Mouse (Mus musculus) myocyte (in vitro differentiated cells): Measurements from ENCODE around the gene Frmd4a. TPM values are rescaled to one million over a fixed set of nuclear protein-coding genes. Genes with fewer than 3 reads are reported as not detected.
A peak's percentile ranks its signal among the peaks of the same experiment; 100 is the strongest.

Source experiments
- H3K27me3 ChIP-seq: one replicate; pipeline ENCODE4 v1.6.1; 2011; ENCODE audit not compliant: control insufficient read depth, insufficient read depth, insufficient read length
- H3K36me3 ChIP-seq: one replicate; pipeline ENCODE4 v1.6.1; 2011; ENCODE audit not compliant: control insufficient read depth, insufficient read depth
- H3K4me2 ChIP-seq: one replicate; pipeline ENCODE4 v1.6.1; 2011; ENCODE audit warnings: low read depth, control low read depth
- H3K4me3 ChIP-seq: one replicate; pipeline ENCODE4 v1.5.1; 2011; ENCODE audit warnings: mild to moderate bottlenecking, control low read depth, moderate library complexity
- H3K79me2 ChIP-seq: one replicate; pipeline ENCODE4 v1.6.1; 2011; ENCODE audit not compliant: control insufficient read depth, insufficient read depth
- H3ac ChIP-seq: one replicate; pipeline ENCODE4 v1.6.1; 2011; ENCODE audit not compliant: control insufficient read depth, insufficient read length
- CEBPB ChIP-seq: IDR thresholded peaks from 2 replicates; pipeline ENCODE4 v1.6.1; 2011; ENCODE audit warnings: mild to moderate bottlenecking, moderate library complexity; ENCODE audit not compliant: poor library complexity, insufficient read depth, severe bottlenecking
- E2F4 ChIP-seq: IDR thresholded peaks from one replicate; pipeline ENCODE4 v1.6.1; 2011; ENCODE audit warnings: mild to moderate bottlenecking, control low read depth, moderate library complexity; ENCODE audit not compliant: insufficient read depth
- MAX ChIP-seq: IDR thresholded peaks from one replicate; pipeline ENCODE4 v1.6.1; 2011; ENCODE audit warnings: low read depth, mild to moderate bottlenecking, control low read depth
- MYOD1 ChIP-seq, 3 experiments: IDR thresholded peaks; one replicate each; pipeline ENCODE4 v1.6.1; 2011; ENCODE audit warnings: control low read depth in 2 of 3, low read depth in 2 of 3, mild to moderate bottlenecking in 2 of 3, moderate library complexity in 1 of 3; ENCODE audit not compliant: insufficient read length in 2 of 3, control insufficient read depth in 1 of 3
- MYOG ChIP-seq, 3 experiments: IDR thresholded peaks; one replicate each; pipeline ENCODE4 v1.6.1; 2011; ENCODE audit warnings: control low read depth in 2 of 3, low read depth in 2 of 3, mild to moderate bottlenecking in 2 of 3; ENCODE audit not compliant: insufficient read length in 2 of 3, control insufficient read depth in 1 of 3, insufficient read depth in 1 of 3
- POLR2A ChIP-seq: IDR thresholded peaks from one replicate; pipeline ENCODE4 v1.6.1; 2011; ENCODE audit warnings: low read depth, mild to moderate bottlenecking, control low read depth, moderate library complexity; ENCODE audit not compliant: insufficient read length
- POLR2AphosphoS2 ChIP-seq: IDR thresholded peaks from one replicate; pipeline ENCODE4 v1.6.1; 2011; ENCODE audit warnings: low read depth, control low read depth; ENCODE audit not compliant: insufficient read length
- REST ChIP-seq: IDR thresholded peaks from one replicate; pipeline ENCODE4 v1.6.1; 2011; ENCODE audit warnings: mild to moderate bottlenecking, control low read depth, moderate library complexity; ENCODE audit not compliant: insufficient read depth, insufficient read length
- SRF ChIP-seq: IDR thresholded peaks from one replicate; pipeline ENCODE4 v1.6.1; 2011; ENCODE audit warnings: low read depth; ENCODE audit not compliant: control insufficient read depth, insufficient read length
- TCF12 ChIP-seq: IDR thresholded peaks from one replicate; pipeline ENCODE4 v1.6.1; 2011; ENCODE audit warnings: mild to moderate bottlenecking, control low read depth; ENCODE audit not compliant: poor library complexity, insufficient read depth, severe bottlenecking
- TCF3 ChIP-seq: IDR thresholded peaks from one replicate; pipeline ENCODE4 v1.6.1; 2011; ENCODE audit warnings: low read depth, control low read depth; ENCODE audit not compliant: insufficient read length
- USF1 ChIP-seq: IDR thresholded peaks from one replicate; pipeline ENCODE4 v1.6.1; 2011; ENCODE audit warnings: low read depth, mild to moderate bottlenecking, control low read depth, moderate library complexity
- polyA plus RNA-seq: library from polyadenylated mRNA; unstranded; fragments of >200 nt; fragmentation: generic; extraction: Trizol; gene quantifications from one replicate; pipeline ENCODE4 v1.2.1, GENCODE M21; 2012; ENCODE audit warnings: missing spikeins

The Frmd4a gene
- polyA plus RNA-seq, 1 experiment, result 24.7 TPM

DNA sequence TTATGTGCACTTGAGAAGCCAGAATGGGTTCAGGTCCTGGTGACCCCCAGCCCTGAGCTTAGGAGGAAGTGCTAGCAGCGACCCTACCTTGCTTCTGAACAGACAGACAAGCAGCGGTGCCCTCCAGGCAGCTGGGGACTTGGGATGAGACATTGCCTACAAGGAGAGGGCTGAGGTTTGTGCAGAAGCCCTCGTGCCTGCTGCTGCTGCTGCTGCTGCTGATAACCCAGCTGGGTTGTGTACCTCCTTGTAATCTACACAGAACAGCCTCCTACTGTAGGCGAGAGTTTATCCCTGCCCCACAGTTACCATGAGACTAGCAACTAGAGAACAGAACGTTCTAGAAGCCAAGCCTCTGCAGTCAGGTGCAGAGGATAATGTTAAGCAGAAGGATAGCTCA, 543.7 kb downstream of the Frmd4a start:
- peak overlapping the region; percentile 42 for H3K4me3 ChIP-seq
- peak overlapping the region; percentile 89 for H3K4me2 ChIP-seq
- peaks cover 13% of the 10 kb centered on the region for H3K36me3 ChIP-seq
- peak overlapping the region; percentile 39 for H3ac ChIP-seq
- TF ChIP-seq POLR2AphosphoS2 (peak; percentile 49), TCF3 (no peak), USF1 (no peak), MYOG (IDR thresholded peaks at IDR 0.05; ENCODE audit: control insufficient read depth in 1 of 3, insufficient read depth in 1 of 3, insufficient read length in 2 of 3, low read depth in 2 of 3) (no peak), POLR2A (no peak), SRF (no peak), MYOD1 (IDR thresholded peaks at IDR 0.05; ENCODE audit: control insufficient read depth in 1 of 3, insufficient read length in 2 of 3, low read depth in 2 of 3) (no peak), MAX (no peak)
- H3K27me3 ChIP-seq, result no peaks in the 10 kb centered on the region
- peaks cover 71% of the 10 kb centered on the region for H3K79me2 ChIP-seq

GRCm38 (mm10) chr2:4562373-4562772, 544.9 kb downstream of the Frmd4a start:
- Histone ChIP-seq H3K4me3 (peak overlapping the region; percentile 42), H3ac (no peak overlapping the region), H3K36me3 (peaks cover 13% of the 10 kb centered on the region), H3K79me2 (peaks cover 71% of the 10 kb centered on the region), H3K4me2 (peak overlapping the region; percentile 89), H3K27me3 (no peaks in the 10 kb centered on the region)
- TF ChIP-seq MYOD1 (IDR thresholded peaks at IDR 0.05; ENCODE audit: control insufficient read depth in 1 of 3, insufficient read length in 2 of 3, low read depth in 2 of 3) (no peak), TCF12 (no peak), MYOG (IDR thresholded peaks at IDR 0.05; ENCODE audit: control insufficient read depth in 1 of 3, insufficient read depth in 1 of 3, insufficient read length in 2 of 3, low read depth in 2 of 3) (no peak), REST (no peak), E2F4 (no peak), USF1 (no peak), MAX (no peak), CEBPB (no peak), TCF3 (no peak), SRF (no peak), POLR2A (no peak), POLR2AphosphoS2 (no peak)

- Histone ChIP-seq H3ac (no peak overlapping the region), H3K79me2 (peaks cover 70% of the 10 kb centered on the region), H3K4me2 (peak overlapping the region; percentile 89), H3K4me3 (peak overlapping the region; percentile 42), H3K36me3 (peaks cover 13% of the 10 kb centered on the region), H3K27me3 (no peaks in the 10 kb centered on the region)
- TF ChIP-seq E2F4 (no peak), USF1 (no peak), TCF3 (no peak), MYOG (IDR thresholded peaks at IDR 0.05; ENCODE audit: control insufficient read depth in 1 of 3, insufficient read depth in 1 of 3, insufficient read length in 2 of 3, low read depth in 2 of 3) (no peak), SRF (no peak), MAX (no peak), TCF12 (no peak), POLR2AphosphoS2 (no peak), CEBPB (no peak), POLR2A (no peak), MYOD1 (IDR thresholded peaks at IDR 0.05; ENCODE audit: control insufficient read depth in 1 of 3, insufficient read length in 2 of 3, low read depth in 2 of 3) (no peak), REST (no peak)
Measured at GRCm38 (mm10) chr2:4562826-4563225, 545.3 kb downstream of the Frmd4a start.

- H3K4me3 ChIP-seq, result peak overlapping the region; percentile 42
- H3K36me3 ChIP-seq, result peaks cover 13% of the 10 kb centered on the region
- H3ac ChIP-seq, result no peak overlapping the region
- H3K4me2 ChIP-seq, result peak overlapping the region; percentile 89
- no peak for TF ChIP-seq TCF12
- TF ChIP-seq REST, result no peak
- TF ChIP-seq SRF, result no peak
- TF ChIP-seq POLR2A, result no peak
- TF ChIP-seq MYOD1 (IDR thresholded peaks at IDR 0.05; ENCODE audit: control insufficient read depth in 1 of 3, insufficient read length in 2 of 3, low read depth in 2 of 3), result no peak
- no peak for TF ChIP-seq MYOG (IDR thresholded peaks at IDR 0.05; ENCODE audit: control insufficient read depth in 1 of 3, insufficient read depth in 1 of 3, insufficient read length in 2 of 3, low read depth in 2 of 3)
- no peaks in the 10 kb centered on the region for H3K27me3 ChIP-seq
- peaks cover 65% of the 10 kb centered on the region for H3K79me2 ChIP-seq
Measured at GRCm38 (mm10) chr2:4563322-4563721, 545.8 kb downstream of the Frmd4a start.
